Mouse (Mus musculus) hindbrain, embryonic 10.5 days (tissue): ENCODE measurements around the gene Kansl1l. TPM values are rescaled to one million over a fixed set of nuclear protein-coding genes. Genes with fewer than 3 reads are reported as not detected.

Experiments used
- DNase-seq: peaks from one replicate; pipeline ENCODE4 v3.0.0-alpha.2; 2017; ENCODE audit warnings: low spot score
- H3K27ac ChIP-seq: fragments of 300-500 bp; sonication (generic); 2 replicates; pipeline ENCODE4 v1.5.1; 2016; ENCODE audit warnings: mild to moderate bottlenecking, moderate library complexity
- H3K27me3 ChIP-seq: fragments of 300-500 bp; sonication (generic); 2 replicates; pipeline ENCODE4 v1.6.1; 2016; ENCODE audit warnings: mild to moderate bottlenecking; ENCODE audit not compliant: poor library complexity, insufficient read depth, severe bottlenecking
- H3K36me3 ChIP-seq: fragments of 300-500 bp; sonication (generic); 2 replicates; pipeline ENCODE4 v1.6.1; 2016; ENCODE audit warnings: mild to moderate bottlenecking, moderate library complexity
- H3K4me1 ChIP-seq: fragments of 300-500 bp; sonication (generic); replicated peaks from 2 replicates; pipeline ENCODE4 v1.6.1; 2016; ENCODE audit warnings: mild to moderate bottlenecking
- H3K4me3 ChIP-seq: fragments of 300-500 bp; sonication (generic); 2 replicates; pipeline ENCODE4 v1.5.1; 2016; ENCODE audit warnings: mild to moderate bottlenecking, moderate library complexity
- H3K9me3 ChIP-seq: fragments of 300-500 bp; sonication (generic); 2 replicates; pipeline ENCODE4 v1.6.1; 2016; ENCODE audit warnings: mild to moderate bottlenecking, moderate library complexity
- WGBS: fragments of 180-500 bp; shearing (Covaris S2); methylation state at CpG from one replicate; pipeline ENCODE4 v1.1.7; 2016; 5-methylcytosine and 5-hydroxymethylcytosine counted together
- polyA plus RNA-seq: library from polyadenylated mRNA; unstranded; fragments of >200 nt; fragmentation: Nextera tagmentation; extraction: Ambion mirVana; gene quantifications from 2 replicates; pipeline ENCODE4 v1.2.1, GENCODE M21; 2016

The Kansl1l gene
- polyA plus RNA-seq, 1 experiment from 2014 or later: 11.3 TPM

- H3K36me3 ChIP-seq: no peaks in the 10 kb centered on the region
- H3K4me3 ChIP-seq: no peak overlapping the region
- H3K9me3 ChIP-seq: no peaks in the 10 kb centered on the region
- DNase-seq: no peak
- no peaks in the 10 kb centered on the region for H3K27me3 ChIP-seq
- H3K4me1 ChIP-seq: no peaks in the 10 kb centered on the region
- H3K27ac ChIP-seq: no peak overlapping the region
- 77% methylated on average over 14 of the region's 14 CpGs for WGBS
Observed at GRCm38 (mm10) chr1:66677928-66678327, 139.4 kb downstream of the Kansl1l start.

GRCm38 (mm10) chr1:66672812-66673211 lies 144.6 kb downstream of the Kansl1l start:
- Histone ChIP-seq H3K9me3 (no peaks in the 10 kb centered on the region), H3K27me3 (no peaks in the 10 kb centered on the region), H3K4me3 (no peak overlapping the region), H3K36me3 (no peaks in the 10 kb centered on the region), H3K27ac (no peak overlapping the region), H3K4me1 (no peaks in the 10 kb centered on the region)
- 89% methylated on average over 7 of the region's 7 CpGs for WGBS
- DNase-seq: no peak

- no peaks in the 10 kb centered on the region for H3K27me3 ChIP-seq
- 61% methylated on average over 7 of the region's 7 CpGs for WGBS
- H3K4me3 ChIP-seq: no peak overlapping the region
- H3K36me3 ChIP-seq: no peaks in the 10 kb centered on the region
- DNase-seq: no peak
- H3K27ac ChIP-seq: no peak overlapping the region
- H3K9me3 ChIP-seq: no peaks in the 10 kb centered on the region
- no peaks in the 10 kb centered on the region for H3K4me1 ChIP-seq
Observed at GRCm38 (mm10) chr1:66671475-66671874, 145.9 kb downstream of the Kansl1l start.

Other genes with a start within 250 kb of the Kansl1l start
- gene Rpe, start 116.7 kb downstream of the Kansl1l start, polyA plus RNA-seq: 41.6 and 49.6 TPM in 2 replicates
- 40.9 and 43.7 TPM in 2 replicates for gene Acadl, start 45.7 kb upstream of the Kansl1l start, polyA plus RNA-seq
- gene Myl1, start 127.8 kb upstream of the Kansl1l start, polyA plus RNA-seq: 1.4 and 2.1 TPM in 2 replicates
- 84.5 and 96.8 TPM in 2 replicates for gene Lancl1, start 221.3 kb upstream of the Kansl1l start, polyA plus RNA-seq